ENCODE assay signal across 9 mouse cellular contexts in genomic region chr13:21259171-21259631, GRCm38 (mm10). TPM values are rescaled to one million over a fixed set of nuclear protein-coding genes. Genes with fewer than 3 reads are reported as not detected.
DNase-seq lines count a peak whose midpoint lies in the region; ATAC-seq and TF ChIP-seq lines count a peak whose summit lies in the region.
"Had no signal": no experiment of that assay in that cellular context is flagged by ENCODE, and none has a peak within 500 bp of the region (broad histone marks: within the 10 kb centered on the region; RNA-seq: fewer than 3 reads in every experiment).

No protein-coding gene starts in this region.

- H3K9me3 ChIP-seq in heart, embryonic 13.5 days = no peaks in the 10 kb centered on the region
- H3K9me3 ChIP-seq in MEL (replicated peaks; ENCODE audit: insufficient read depth, low read length) = no peaks in the 10 kb centered on the region
- no peaks in the 10 kb centered on the region for H3K9me3 ChIP-seq in limb, embryonic 15.5 days
- H3K9me3 ChIP-seq in stomach, embryonic 15.5 days = no peaks in the 10 kb centered on the region

- DNase-seq in heart, postnatal 14 days = no peak
- no peak for DNase-seq in MEL (ENCODE audit: low read depth, low spot score)
- no peak for DNase-seq in ovary, postnatal 10 days (ENCODE audit: low spot score)
- no peak for DNase-seq in testis, postnatal 10 days (ENCODE audit: low spot score)

- no peak for TF ChIP-seq RAD21 in MEL (IDR thresholded peaks at IDR 0.05; ENCODE audit: low read depth, low read length)

- no peak for TF ChIP-seq EP300 in MEL (IDR thresholded peaks at IDR 0.05; ENCODE audit: low read depth in 1 of 2, low read length in 2 of 2)

- H3K4me1 ChIP-seq in heart, embryonic 13.5 days = peaks cover 18% of the 10 kb centered on the region
- peaks cover 0 to 28% of the 10 kb centered on the region in 2 experiments; a peak in 2 of 4 replicates for H3K4me1 ChIP-seq in MEL (ENCODE audit: control insufficient read depth in 1 of 2, insufficient read depth in 2 of 2, low read length in 2 of 2)
- no peaks in the 10 kb centered on the region; the same call in none of the 2 replicates for H3K4me1 ChIP-seq in embryonic fibroblast, embryonic 13.5 days (ENCODE audit: control insufficient read depth, insufficient read depth, low read length)
- peaks cover 6% of the 10 kb centered on the region; the same call in 1 of the 2 replicates for H3K4me1 ChIP-seq in limb, embryonic 15.5 days
- peaks cover 9% of the 10 kb centered on the region; the same call in 1 of the 2 replicates for H3K4me1 ChIP-seq in stomach, embryonic 15.5 days

- peak overlapping the region; percentile 57 for H3K4me3 ChIP-seq in heart, embryonic 13.5 days
- peak overlapping the region; percentile 44 to 83 for H3K4me3 ChIP-seq in MEL (ENCODE audit: control insufficient read depth in 1 of 2, insufficient read depth in 1 of 2, low read depth in 2 of 2, low read length in 2 of 2)
- H3K4me3 ChIP-seq in embryonic fibroblast, embryonic 13.5 days (ENCODE audit: insufficient read depth, low read length) = peak overlapping the region; percentile 97
- peak overlapping the region; percentile 40 for H3K4me3 ChIP-seq in limb, embryonic 15.5 days
- H3K4me3 ChIP-seq in stomach, embryonic 15.5 days (replicated peaks) = peak overlapping the region; percentile 43

- WGBS in heart, embryonic 13.5 days = under 1% methylated on average over 15 of the region's 15 CpGs
- under 1% methylated on average over 15 of the region's 15 CpGs for WGBS in limb, embryonic 15.5 days
- 1% methylated on average over 15 of the region's 15 CpGs for WGBS in stomach, embryonic 15.5 days

- H3K27me3 ChIP-seq in heart, embryonic 13.5 days (replicated peaks) = peaks cover 76% of the 10 kb centered on the region
- H3K27me3 ChIP-seq in MEL (ENCODE audit: control insufficient read depth in 1 of 2, insufficient read depth in 2 of 2, low read length in 2 of 2) = no peaks in the 10 kb centered on the region
- 0 out of 2 replicates have a peak, but pooled peaks cover 12% of the 10 kb centered on the region for H3K27me3 ChIP-seq in limb, embryonic 15.5 days
- H3K27me3 ChIP-seq in stomach, embryonic 15.5 days (replicated peaks) = peaks cover 7% of the 10 kb centered on the region; the same call in 1 of the 2 replicates

- H3K27ac ChIP-seq in heart, embryonic 13.5 days (replicated peaks) = no peak overlapping the region
- H3K27ac ChIP-seq in MEL (ENCODE audit: control insufficient read depth, low read depth, low read length) = no peak overlapping the region
- no peak overlapping the region for H3K27ac ChIP-seq in embryonic fibroblast, embryonic 13.5 days (ENCODE audit: insufficient read depth, low read length)
- no peak overlapping the region for H3K27ac ChIP-seq in limb, embryonic 15.5 days
- H3K27ac ChIP-seq in stomach, embryonic 15.5 days = no peak overlapping the region

- H3K9ac ChIP-seq in heart, embryonic 13.5 days = peak overlapping the region; percentile 65
- H3K9ac ChIP-seq in MEL (ENCODE audit: control insufficient read depth, low read depth, low read length, poor library complexity, severe bottlenecking) = peak overlapping the region; percentile 35
- no peak overlapping the region for H3K9ac ChIP-seq in limb, embryonic 15.5 days
- no peak overlapping the region for H3K9ac ChIP-seq in stomach, embryonic 15.5 days

- H3K4me2 ChIP-seq in heart, embryonic 13.5 days = peak overlapping the region; percentile 78
- peak overlapping the region; percentile 48 for H3K4me2 ChIP-seq in limb, embryonic 15.5 days
- peak overlapping the region; percentile 61 for H3K4me2 ChIP-seq in stomach, embryonic 15.5 days

- intact Hi-C loops in heart, postnatal 14 days (cut with DNase I) = no loop called here

- ATAC-seq in heart, embryonic 13.5 days (ENCODE audit: extremely low read depth, insufficient number of reproducible peaks, low FRiP score, low TSS enrichment) = no peak
- ATAC-seq in limb, embryonic 15.5 days (ENCODE audit: insufficient number of reproducible peaks, low FRiP score, low TSS enrichment, low read depth) = no peak
- ATAC-seq in stomach, embryonic 15.5 days (ENCODE audit: insufficient read depth, low FRiP score, low read depth) = no peak

- TF ChIP-seq POLR2A in MEL (IDR thresholded peaks at IDR 0.05; ENCODE audit: control insufficient read depth in 1 of 2, insufficient read depth in 1 of 2, low read depth in 1 of 2, low read length in 2 of 2, poor library complexity in 1 of 2) = no peak
- TF ChIP-seq POLR2A in embryonic fibroblast, embryonic 13.5 days (IDR thresholded peaks at IDR 0.05; ENCODE audit: low read depth, low read length) = no peak

- no peaks in the 10 kb centered on the region for H3K36me3 ChIP-seq in heart, embryonic 13.5 days
- peaks cover 0 to 12% of the 10 kb centered on the region in 2 experiments; a peak in 2 of 4 replicates for H3K36me3 ChIP-seq in MEL (ENCODE audit: control insufficient read depth in 1 of 2, insufficient read depth in 2 of 2, low read length in 2 of 2)
- H3K36me3 ChIP-seq in limb, embryonic 15.5 days = no peaks in the 10 kb centered on the region
- H3K36me3 ChIP-seq in stomach, embryonic 15.5 days = no peaks in the 10 kb centered on the region

- no peaks in the 10 kb centered on the region for H3K79me2 ChIP-seq in MEL (ENCODE audit: control insufficient read depth, insufficient read depth, low read length, poor library complexity)

- TF ChIP-seq CTCF in MEL (IDR thresholded peaks at IDR 0.05 in 2 of 3, conservative IDR thresholded peaks at IDR 0.05 in 1 of 3; ENCODE audit: control insufficient read depth in 1 of 3, insufficient read depth in 1 of 3, low read depth in 2 of 3, low read length in 3 of 3, poor library complexity in 1 of 3, severe bottlenecking in 1 of 3) = no peak
- no peak for TF ChIP-seq CTCF in embryonic fibroblast, embryonic 13.5 days (IDR thresholded peaks at IDR 0.05; ENCODE audit: borderline replicate concordance, insufficient read depth, low read length)

TF ChIP-seq in MEL, 35 proteins besides CTCF, POLR2A, EP300 and RAD21:
- no peak for TF ChIP-seq NRF1 (IDR thresholded peaks at IDR 0.05; ENCODE audit: insufficient read depth, low read depth, low read length, poor library complexity, severe bottlenecking)
- TF ChIP-seq POLR2AphosphoS5 (IDR thresholded peaks at IDR 0.05; ENCODE audit: borderline replicate concordance, low read depth, low read length) = no peak
- no peak for TF ChIP-seq TCF12 (IDR thresholded peaks at IDR 0.05; ENCODE audit: low read depth, low read length)
- no peak for TF ChIP-seq UBTF (IDR thresholded peaks at IDR 0.05; ENCODE audit: borderline replicate concordance, insufficient read depth, low read depth, low read length)
- TF ChIP-seq MAFK (IDR thresholded peaks at IDR 0.05; ENCODE audit: borderline replicate concordance, low read depth, low read length) = no peak
- TF ChIP-seq ELF1 (IDR thresholded peaks at IDR 0.05; ENCODE audit: low read depth, low read length) = no peak
- TF ChIP-seq MEF2A (IDR thresholded peaks at IDR 0.05; ENCODE audit: extremely low read depth, insufficient replicate concordance, low read depth, low read length, poor library complexity, severe bottlenecking) = no peak

RNA-seq across cellular contexts. Expression of gene Gpx5, which starts 33.3 kb away (rescaled TPM):
- not detected in 2 replicates for polyA plus RNA-seq in heart, embryonic 13.5 days (2015; fragmentation: Nextera tagmentation; extraction: Ambion mirVana)
- not detected for total RNA-seq in heart, postnatal 14 days (2021)
- not detected in 2 replicates for total RNA-seq in MEL (2012; rRNA removed)
- not detected for polyA plus RNA-seq in MEL (2012; ENCODE audit: insufficient read depth in 1 of 2, insufficient read length in 2 of 2, low read depth in 1 of 2, low replicate concordance in 2 of 2, missing spikeins in 1 of 2)
- not detected in 2 replicates for polyA plus RNA-seq in embryonic fibroblast, embryonic 13.5 days (2011; ENCODE audit: insufficient read length, low read depth, missing spikeins)
- polyA plus RNA-seq in limb, embryonic 15.5 days (2015; fragmentation: Nextera tagmentation; extraction: Ambion mirVana) = not detected in 2 replicates
- not detected in 2 replicates for polyA plus RNA-seq in stomach, embryonic 15.5 days (2015; fragmentation: Nextera tagmentation; extraction: Ambion mirVana)
- total RNA-seq: layer of hippocampus, adult 18-20 months had no signal

RNA-seq across cellular contexts. Expression of gene Gpx6, which starts 52.7 kb away (rescaled TPM):
- not detected in 2 replicates for polyA plus RNA-seq in heart, embryonic 13.5 days (2015; fragmentation: Nextera tagmentation; extraction: Ambion mirVana)
- not detected for total RNA-seq in heart, postnatal 14 days (2021)
- not detected in 2 replicates for total RNA-seq in MEL (2012; rRNA removed)
- polyA plus RNA-seq in MEL (2012; ENCODE audit: insufficient read depth in 1 of 2, insufficient read length in 2 of 2, low read depth in 1 of 2, low replicate concordance in 2 of 2, missing spikeins in 1 of 2) = not detected
- polyA plus RNA-seq in embryonic fibroblast, embryonic 13.5 days (2011; ENCODE audit: insufficient read length, low read depth, missing spikeins) = not detected in 2 replicates
- 0.23 TPM in 1 of 2 replicates, not detected in the other for polyA plus RNA-seq in limb, embryonic 15.5 days (2015; fragmentation: Nextera tagmentation; extraction: Ambion mirVana)
- not detected in 2 replicates for polyA plus RNA-seq in stomach, embryonic 15.5 days (2015; fragmentation: Nextera tagmentation; extraction: Ambion mirVana)
- total RNA-seq: layer of hippocampus, adult 18-20 months had no signal

Comparison
In these comparisons a context has a peak if more than half of its experiments do, and no peak if none do; other contexts are left out.
1. H3K4me3 ChIP-seq: peak in every context shown above with its lines; median percentile 97 in embryonic fibroblast, embryonic 13.5 days; 64 in MEL; 57 in heart, embryonic 13.5 days; 43 in stomach, embryonic 15.5 days; 40 in limb, embryonic 15.5 days.
2. H3K9ac ChIP-seq: peak in heart, embryonic 13.5 days (single experiment) and MEL (single experiment); none in limb, embryonic 15.5 days (single experiment) and stomach, embryonic 15.5 days (single experiment).
3. Peak in every context shown above with its lines, with median percentiles within 50 percentile points of each other: H3K4me2 ChIP-seq.